Mouse (Mus musculus): ENCODE results near the gene Samd10. TPM values are rescaled to one million over a fixed set of nuclear protein-coding genes. Genes with fewer than 3 reads are reported as not detected.

Gene Samd10
- polyA plus RNA-seq, 1 experiment from 2014 or later, result 26.9 TPM

DNA sequence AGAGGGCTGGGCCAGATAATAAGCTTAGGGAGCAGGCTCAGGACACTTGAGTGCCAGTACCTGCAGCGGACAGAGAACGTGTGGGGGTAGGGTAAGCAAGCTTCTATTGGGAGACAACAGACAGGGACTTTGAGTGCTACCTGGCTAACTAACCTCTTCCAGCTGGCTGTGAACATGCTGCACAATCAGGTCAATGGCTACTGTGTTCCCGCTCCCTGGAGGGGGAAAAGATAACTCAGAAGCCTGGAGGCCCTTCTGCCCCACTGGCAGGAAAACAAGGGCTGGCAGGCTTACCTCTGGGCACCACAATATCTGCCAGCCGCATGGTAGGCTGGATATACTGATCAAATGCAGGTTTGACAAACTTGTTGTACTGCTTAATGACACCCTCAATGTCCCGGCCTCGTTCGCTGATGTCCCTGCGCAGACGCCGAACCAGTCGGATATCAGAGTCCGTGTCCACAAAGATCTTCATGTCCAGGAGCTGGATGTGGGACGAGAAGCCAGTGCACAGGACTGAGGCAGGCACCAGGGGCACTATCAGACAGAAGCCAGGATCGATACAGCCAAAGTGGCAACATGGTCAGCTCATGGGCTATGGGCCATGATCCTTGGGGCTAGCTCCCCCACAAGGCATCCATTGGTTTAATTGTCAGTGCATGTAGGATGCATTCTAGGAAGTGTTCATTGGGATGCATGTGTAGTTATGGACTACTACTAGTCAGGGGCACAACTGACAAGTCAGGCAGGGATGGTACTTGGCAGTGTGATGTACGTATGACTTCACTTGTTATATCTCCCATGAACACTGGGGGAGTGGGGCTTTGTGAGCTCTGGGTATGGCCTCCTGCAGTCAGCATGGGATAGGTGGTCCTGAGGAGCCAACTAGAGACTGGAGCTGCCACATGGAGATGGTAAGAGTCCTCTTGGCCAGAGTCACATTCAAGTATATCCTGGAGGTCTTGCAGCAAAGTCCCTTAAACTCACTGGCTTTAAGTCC is 25.8 kb downstream of the Samd10 start:
- H3K4me3 ChIP-seq (replicated peaks), result no peak overlapping the region
- peaks cover 12% of the 10 kb centered on the region; the same call in 1 of the 2 replicates for H3K36me3 ChIP-seq
- H3K27ac ChIP-seq, result no peak overlapping the region
- peaks cover 5% of the 10 kb centered on the region; the same call in 1 of the 2 replicates for H3K4me1 ChIP-seq
- no peaks in the 10 kb centered on the region for H3K27me3 ChIP-seq (replicated peaks)
- no peak overlapping the region for H3K4me2 ChIP-seq
- no peaks in the 10 kb centered on the region for H3K9me3 ChIP-seq
- H3K9ac ChIP-seq, result no peak overlapping the region
- no peak for ATAC-seq (ENCODE audit: insufficient read depth, low FRiP score, low read depth)
- WGBS, result 93% methylated on average over 15 of the region's 15 CpGs

DNA sequence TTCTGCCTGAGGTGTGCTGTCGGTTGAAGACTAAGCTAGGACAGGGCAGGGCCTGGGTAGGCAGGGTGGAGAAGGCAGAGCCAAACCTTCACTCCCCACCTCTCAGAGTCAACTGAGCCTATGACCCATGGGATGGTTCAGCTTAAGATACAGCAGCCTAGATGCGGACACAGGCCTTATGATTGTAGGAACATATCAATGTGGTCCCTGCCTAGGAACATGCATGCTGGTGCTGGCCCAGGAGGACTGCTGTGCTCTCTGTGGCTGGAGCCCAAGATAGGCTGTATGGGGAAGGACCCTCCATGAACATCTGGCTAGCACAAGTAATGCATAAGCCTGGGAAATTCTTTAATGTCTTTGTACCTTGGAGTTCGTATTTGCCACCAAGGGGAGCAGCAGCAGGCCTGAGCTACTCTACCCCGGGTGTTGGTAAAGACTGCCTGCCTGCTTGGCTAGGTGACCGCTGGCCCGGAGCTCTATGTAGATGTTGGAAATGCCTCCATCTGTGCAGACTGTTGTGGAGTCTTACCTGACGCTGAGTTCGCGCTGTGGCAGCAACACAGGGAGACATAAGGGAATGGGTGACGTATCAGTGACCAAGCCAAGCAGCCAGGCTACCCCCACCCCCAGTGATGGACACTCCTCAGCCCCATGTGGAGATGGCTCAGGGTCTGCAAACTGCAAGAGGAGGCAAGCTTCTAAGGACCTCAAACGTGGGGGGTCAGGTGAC is 26.9 kb downstream of the Samd10 start:
- H3K9me3 ChIP-seq, result no peaks in the 10 kb centered on the region
- 89% methylated on average over 11 of the region's 11 CpGs for WGBS
- no peak overlapping the region for H3K4me2 ChIP-seq

DNA sequence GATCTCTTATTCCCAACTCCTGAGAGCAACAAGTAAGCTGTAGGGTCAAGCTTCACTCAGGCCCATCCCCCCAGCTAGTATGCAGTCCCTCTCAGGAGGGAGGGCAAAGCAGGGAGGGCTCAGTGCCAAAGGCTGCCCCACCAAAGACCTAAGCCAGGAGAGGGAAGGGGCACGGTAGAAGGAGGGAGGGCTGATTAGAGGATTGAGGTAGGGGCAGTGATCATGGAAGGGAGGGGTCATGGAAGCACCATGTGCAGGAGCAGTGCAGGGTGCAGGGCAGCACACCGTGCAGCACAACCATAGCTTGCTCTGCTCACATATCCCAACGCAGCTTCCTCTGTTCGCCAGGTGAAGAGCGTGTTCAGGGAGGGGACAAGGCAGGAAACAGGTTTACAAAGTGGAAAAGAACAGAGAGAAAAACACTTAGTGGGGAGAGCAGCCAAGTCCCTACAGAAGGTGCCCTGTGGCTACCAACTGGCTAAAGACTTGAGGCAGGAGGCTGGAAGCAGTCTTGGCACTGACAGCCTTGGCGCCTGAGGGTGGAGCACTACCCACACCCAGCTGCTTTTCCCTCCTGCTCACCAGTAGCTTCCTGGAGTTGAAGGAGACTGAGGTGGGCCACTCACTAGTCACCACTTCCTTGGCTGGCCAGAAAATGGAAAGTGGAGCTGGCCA is 28.0 kb downstream of the Samd10 start:
- no peak overlapping the region for H3K9ac ChIP-seq
- H3K27ac ChIP-seq, result no peak overlapping the region
- no peak overlapping the region for H3K4me3 ChIP-seq (replicated peaks)
- no peak overlapping the region for H3K4me2 ChIP-seq
- no peaks in the 10 kb centered on the region for H3K9me3 ChIP-seq
- H3K4me1 ChIP-seq, result no peaks in the 10 kb centered on the region
- H3K27me3 ChIP-seq (replicated peaks), result no peaks in the 10 kb centered on the region
- WGBS, result 65% methylated on average over 6 of the region's 6 CpGs
- no peak for ATAC-seq (ENCODE audit: insufficient read depth, low FRiP score, low read depth)
- peaks cover 12% of the 10 kb centered on the region; the same call in 1 of the 2 replicates for H3K36me3 ChIP-seq

More for the DNA sequence above, 26.9 kb downstream of the Samd10 start:
- no peak for ATAC-seq (ENCODE audit: insufficient read depth, low FRiP score, low read depth)
- Histone ChIP-seq H3K9ac (no peak overlapping the region), H3K4me1 (no peaks in the 10 kb centered on the region), H3K36me3 (peaks cover 12% of the 10 kb centered on the region; the same call in 1 of the 2 replicates), H3K4me3 (replicated peaks) (no peak overlapping the region), H3K27ac (no peak overlapping the region), H3K27me3 (replicated peaks) (no peaks in the 10 kb centered on the region)

DNA sequence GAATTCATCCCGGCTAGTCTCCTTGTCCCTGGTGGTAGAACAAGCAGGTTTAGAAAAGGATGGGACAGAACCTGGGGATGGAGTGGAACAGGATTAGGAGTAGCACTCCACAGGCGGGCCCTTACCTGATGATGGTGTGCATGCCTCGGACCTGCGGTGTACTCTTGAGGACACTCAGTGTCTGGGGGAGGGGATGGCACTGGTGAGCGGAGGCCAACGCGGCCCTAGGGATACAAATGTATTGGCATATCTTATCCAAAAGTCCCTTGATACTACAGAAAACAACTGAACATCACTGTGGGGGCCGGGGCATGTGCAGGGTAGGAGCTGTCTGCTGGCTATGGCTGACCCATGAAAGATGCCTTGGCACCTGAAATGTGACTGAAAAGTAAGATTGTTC is 28.6 kb downstream of the Samd10 start:
- Histone ChIP-seq H3K27ac (no peak overlapping the region), H3K9me3 (no peaks in the 10 kb centered on the region), H3K4me3 (replicated peaks) (no peak overlapping the region), H3K4me2 (no peak overlapping the region), H3K4me1 (no peaks in the 10 kb centered on the region), H3K36me3 (peaks cover 12% of the 10 kb centered on the region; the same call in 1 of the 2 replicates), H3K27me3 (replicated peaks) (no peaks in the 10 kb centered on the region), H3K9ac (no peak overlapping the region)
- WGBS, result 87% methylated on average over 8 of the region's 8 CpGs
- ATAC-seq (ENCODE audit: insufficient read depth, low FRiP score, low read depth), result no peak

DNA sequence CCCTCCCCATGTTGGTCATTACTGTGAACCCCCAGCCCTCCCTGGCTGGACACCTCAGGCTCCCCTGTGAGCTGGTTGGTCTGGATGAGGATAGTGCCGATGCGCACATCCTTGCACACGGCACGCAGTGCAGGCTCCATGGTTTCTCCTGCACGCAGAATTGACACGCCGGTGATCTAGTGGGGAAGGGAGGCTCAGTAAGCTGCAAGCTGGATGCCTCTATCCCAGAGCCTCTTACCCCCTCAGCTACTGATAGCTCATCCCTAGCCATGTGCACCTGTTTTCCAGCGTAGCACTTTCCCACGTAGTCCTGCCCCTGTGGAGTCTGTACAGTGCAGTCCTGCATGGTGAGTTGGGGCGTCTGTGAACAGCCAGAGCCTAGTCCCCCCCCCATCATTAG is 29.2 kb downstream of the Samd10 start:
- Histone ChIP-seq H3K36me3 (peaks cover 12% of the 10 kb centered on the region; the same call in 1 of the 2 replicates), H3K27me3 (replicated peaks) (no peaks in the 10 kb centered on the region), H3K27ac (no peak overlapping the region), H3K4me1 (no peaks in the 10 kb centered on the region), H3K4me2 (no peak overlapping the region), H3K4me3 (replicated peaks) (no peak overlapping the region), H3K9me3 (no peaks in the 10 kb centered on the region), H3K9ac (no peak overlapping the region)
- no peak for ATAC-seq (ENCODE audit: insufficient read depth, low FRiP score, low read depth)
- 92% methylated on average over 10 of the region's 10 CpGs for WGBS

DNA sequence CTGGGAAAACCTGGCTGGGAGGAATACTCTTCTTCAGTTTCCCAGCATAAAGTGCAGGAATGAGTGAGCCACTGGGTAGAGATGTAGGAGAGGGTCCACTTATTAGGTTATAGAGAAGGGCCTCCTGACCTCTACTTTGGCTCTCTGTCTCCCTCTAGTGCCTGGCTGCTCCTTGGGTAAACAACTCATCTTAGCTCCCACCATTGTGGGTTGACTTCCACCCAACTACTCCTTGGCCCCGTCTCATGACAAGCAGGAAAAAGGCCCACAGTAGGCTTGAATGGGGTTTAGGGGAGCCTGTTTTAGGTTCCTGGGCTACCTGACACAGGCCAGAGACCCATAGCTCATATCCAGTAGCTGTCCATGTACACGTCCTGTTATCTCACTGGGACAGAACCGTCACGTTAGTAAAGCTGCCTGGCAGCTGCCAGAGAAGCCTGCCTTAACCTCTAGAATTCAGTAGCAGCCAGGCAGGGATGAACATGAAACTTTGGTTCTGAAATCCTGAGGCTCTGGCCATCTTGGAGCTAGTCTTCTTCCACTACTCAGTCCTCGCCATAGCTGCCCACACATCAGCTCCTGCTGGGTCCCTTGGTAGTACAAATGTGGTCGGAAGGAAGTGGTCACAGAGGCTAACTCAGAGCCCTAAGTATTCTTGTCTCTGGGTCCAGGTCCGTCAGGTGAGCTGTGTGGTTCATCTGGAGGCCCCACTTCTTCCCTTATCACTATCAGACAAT is 30.6 kb downstream of the Samd10 start:
- ATAC-seq (ENCODE audit: insufficient read depth, low FRiP score, low read depth), result no peak

DNA sequence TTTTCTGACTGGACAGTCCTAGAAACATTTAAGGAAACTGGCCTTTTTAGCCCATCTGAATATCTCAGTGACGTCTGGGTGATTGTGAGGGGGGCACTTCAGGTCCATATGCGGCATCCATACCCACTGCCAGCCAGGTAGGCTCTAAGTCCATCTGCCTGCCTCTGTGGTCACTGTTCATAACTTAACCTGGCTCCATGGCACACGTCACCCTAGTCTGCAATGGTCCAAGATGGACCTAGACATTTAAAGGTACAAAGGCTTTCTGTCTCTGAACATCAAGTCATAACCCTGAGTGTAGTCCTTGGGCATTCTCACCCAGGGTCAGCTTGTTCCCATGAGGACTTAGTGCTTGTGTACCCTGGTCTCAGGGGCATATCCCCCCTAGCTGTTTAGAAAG is 31.7 kb downstream of the Samd10 start:
- Histone ChIP-seq H3K4me3 (replicated peaks) (no peak overlapping the region), H3K9ac (no peak overlapping the region), H3K4me1 (no peaks in the 10 kb centered on the region), H3K27ac (no peak overlapping the region), H3K36me3 (peaks cover 5% of the 10 kb centered on the region; the same call in 1 of the 2 replicates), H3K4me2 (no peak overlapping the region), H3K27me3 (replicated peaks) (no peaks in the 10 kb centered on the region), H3K9me3 (no peaks in the 10 kb centered on the region)
- 90% methylated on average over 3 of the region's 3 CpGs for WGBS
- ATAC-seq (ENCODE audit: insufficient read depth, low FRiP score, low read depth), result no peak

More for the DNA sequence above, 30.6 kb downstream of the Samd10 start:
- H3K9ac ChIP-seq, result no peak overlapping the region
- whole genome bisulfite sequencing, result 74% methylated on average over 7 of the region's 7 CpGs
- H3K27ac ChIP-seq, result no peak overlapping the region
- H3K4me2 ChIP-seq, result no peak overlapping the region
- H3K4me3 ChIP-seq (replicated peaks), result no peak overlapping the region
- peaks cover 12% of the 10 kb centered on the region; the same call in 1 of the 2 replicates for H3K36me3 ChIP-seq
- H3K4me1 ChIP-seq, result no peaks in the 10 kb centered on the region
- H3K9me3 ChIP-seq, result no peaks in the 10 kb centered on the region
- no peaks in the 10 kb centered on the region for H3K27me3 ChIP-seq (replicated peaks)

DNA sequence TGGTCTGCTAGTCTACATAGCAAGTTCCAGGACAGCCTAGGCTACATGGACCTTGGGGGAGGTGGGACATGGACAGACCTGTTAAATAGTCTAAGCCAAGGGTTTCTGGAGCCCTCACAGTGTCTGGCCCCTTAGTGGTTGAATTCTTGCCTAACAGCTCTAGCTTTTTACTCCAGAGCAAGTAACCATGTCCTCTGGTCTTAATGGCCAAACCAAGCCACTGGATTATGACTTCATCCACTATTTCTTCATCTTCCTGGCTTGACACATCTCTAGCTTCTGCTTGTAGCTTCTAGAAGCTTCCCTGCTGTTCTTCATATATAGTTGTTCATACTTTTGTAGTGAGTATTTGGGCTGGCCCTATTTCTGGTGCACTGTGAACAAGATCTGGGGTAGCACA is 45.2 kb downstream of the Samd10 start:
- Histone ChIP-seq H3K4me2 (no peak overlapping the region), H3K4me3 (replicated peaks) (no peak overlapping the region), H3K4me1 (no peaks in the 10 kb centered on the region), H3K27me3 (replicated peaks) (no peaks in the 10 kb centered on the region), H3K9me3 (no peaks in the 10 kb centered on the region), H3K36me3 (peaks cover 42% of the 10 kb centered on the region), H3K27ac (no peak overlapping the region), H3K9ac (no peak overlapping the region)
- no peak for ATAC-seq (ENCODE audit: insufficient read depth, low FRiP score, low read depth)

DNA sequence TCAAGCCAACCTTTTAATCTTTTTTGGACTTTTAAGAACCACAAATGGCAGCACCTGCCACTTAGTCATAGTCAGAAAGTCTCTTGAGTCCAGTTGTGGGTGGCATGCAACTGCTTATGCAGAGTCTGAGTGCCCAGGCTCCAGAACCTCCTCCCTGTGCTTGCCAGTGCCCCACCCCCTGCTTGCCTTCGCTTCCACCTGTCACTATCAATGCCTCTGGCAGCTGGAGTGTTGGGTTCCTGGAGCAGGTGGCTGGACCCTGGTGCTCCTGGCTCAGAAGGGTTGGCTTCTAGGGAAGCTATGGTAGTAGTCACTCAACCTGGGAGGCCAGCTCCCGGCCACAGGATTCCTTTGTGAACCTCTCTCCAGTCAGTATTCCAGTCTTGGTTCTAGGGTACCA is 48.8 kb downstream of the Samd10 start:
- Histone ChIP-seq H3K27me3 (replicated peaks) (no peaks in the 10 kb centered on the region), H3K4me3 (replicated peaks) (no peak overlapping the region), H3K9me3 (no peaks in the 10 kb centered on the region), H3K36me3 (peaks cover 50% of the 10 kb centered on the region), H3K27ac (no peak overlapping the region), H3K9ac (no peak overlapping the region), H3K4me1 (no peaks in the 10 kb centered on the region), H3K4me2 (no peak overlapping the region)
- no peak for ATAC-seq (ENCODE audit: insufficient read depth, low FRiP score, low read depth)
- WGBS, result 90% methylated on average over 2 of the region's 2 CpGs

DNA sequence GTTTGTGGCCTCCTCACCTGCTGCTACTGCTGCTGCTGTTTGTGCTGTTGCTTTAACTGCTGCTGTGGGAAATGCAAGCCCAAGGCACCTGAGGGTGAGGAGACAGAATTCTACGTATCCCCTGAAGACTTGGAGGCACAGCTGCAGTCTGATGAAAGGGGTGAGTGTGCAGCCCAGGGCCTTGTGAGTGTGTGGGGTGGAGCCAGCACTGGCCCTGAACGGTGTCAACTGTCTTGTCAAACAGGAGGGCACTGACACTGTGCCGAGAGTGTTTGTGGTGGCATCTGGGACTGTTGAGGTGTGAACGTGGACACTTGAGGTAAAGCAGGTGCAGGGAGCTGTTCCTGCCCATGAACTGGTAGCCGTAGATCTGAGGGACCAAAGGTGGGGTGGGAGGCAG is 50.3 kb downstream of the Samd10 start:
- H3K27ac ChIP-seq, result no peak overlapping the region
- WGBS, result 87% methylated on average over 5 of the region's 5 CpGs
- no peak for ATAC-seq (ENCODE audit: insufficient read depth, low FRiP score, low read depth)
- no peaks in the 10 kb centered on the region for H3K9me3 ChIP-seq
- H3K4me3 ChIP-seq (replicated peaks), result no peak overlapping the region
- H3K9ac ChIP-seq, result no peak overlapping the region
- H3K36me3 ChIP-seq, result peaks cover 48% of the 10 kb centered on the region
- H3K4me2 ChIP-seq, result no peak overlapping the region
- H3K27me3 ChIP-seq (replicated peaks), result no peaks in the 10 kb centered on the region
- no peaks in the 10 kb centered on the region for H3K4me1 ChIP-seq

DNA sequence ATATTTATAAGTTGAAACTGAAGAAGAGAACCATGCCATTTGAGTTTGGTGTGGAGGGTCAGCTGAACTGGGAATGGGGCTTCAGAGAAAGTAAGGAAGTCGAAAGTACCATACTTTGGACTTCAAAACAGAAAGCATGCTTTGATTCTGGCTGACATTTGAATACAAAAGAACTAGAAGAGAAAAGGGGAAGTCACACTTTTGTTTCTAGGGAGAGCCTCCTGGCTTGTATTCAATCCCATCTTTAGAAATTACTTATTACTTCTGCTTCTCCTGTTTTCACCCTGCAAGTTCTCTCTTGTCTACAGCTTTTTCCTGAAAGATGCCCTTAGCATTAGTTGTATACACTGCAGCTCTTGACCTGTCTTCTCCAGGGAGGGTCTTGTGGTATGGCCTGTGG is 50.8 kb downstream of the Samd10 start:
- WGBS, result 79% methylated on average over 1 of the region's 1 CpGs
- H3K36me3 ChIP-seq, result peaks cover 48% of the 10 kb centered on the region
- H3K9ac ChIP-seq, result no peak overlapping the region

More for the DNA sequence above, 50.8 kb downstream of the Samd10 start:
- no peaks in the 10 kb centered on the region for H3K27me3 ChIP-seq (replicated peaks)
- H3K4me2 ChIP-seq, result no peak overlapping the region
- no peak for ATAC-seq (ENCODE audit: insufficient read depth, low FRiP score, low read depth)
- no peak overlapping the region for H3K27ac ChIP-seq
- H3K4me1 ChIP-seq, result no peaks in the 10 kb centered on the region
- H3K4me3 ChIP-seq (replicated peaks), result no peak overlapping the region
- H3K9me3 ChIP-seq, result no peaks in the 10 kb centered on the region

All from stomach, embryonic 15.5 days (tissue).